Mouse (Mus musculus): ENCODE measurements around the gene Actn4.

DNA sequence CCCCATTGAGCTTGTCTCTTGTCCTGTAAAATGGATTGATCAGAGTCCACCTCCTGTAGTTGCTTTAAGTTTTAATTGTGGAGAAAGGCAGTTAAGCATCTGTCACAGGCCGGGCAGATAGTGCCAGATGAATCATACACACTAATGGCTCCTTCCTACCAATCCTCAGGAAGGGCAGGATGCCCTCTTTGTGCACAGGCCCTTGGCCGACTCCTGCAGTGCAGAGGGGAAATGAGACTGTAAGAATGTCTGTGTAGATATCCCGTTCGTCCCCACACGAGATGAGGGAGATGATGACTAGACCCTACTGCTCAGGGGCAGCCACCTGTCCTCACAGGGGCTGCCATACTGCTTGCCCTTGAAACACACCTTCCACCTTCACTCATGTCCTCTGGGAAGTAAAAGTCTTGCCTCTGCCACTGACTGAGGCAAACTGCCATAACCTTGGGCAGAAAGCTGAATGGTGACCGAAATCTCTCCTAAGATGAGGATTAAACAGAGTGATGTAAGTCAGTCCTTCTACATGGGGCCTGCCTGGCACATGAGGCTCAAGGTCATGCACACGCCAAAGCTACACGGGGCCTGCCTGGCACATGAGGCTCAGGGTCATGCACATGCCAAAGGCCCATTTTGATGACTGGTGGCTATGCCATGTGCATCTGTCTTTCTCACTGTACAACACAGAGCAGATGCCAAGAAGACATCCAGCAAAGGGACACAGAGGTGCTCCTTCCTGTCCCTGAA, 40.2 kb downstream of the Actn4 start:
- TF ChIP-seq POLR2A (IDR thresholded peaks at IDR 0.05; ENCODE audit: borderline replicate concordance, extremely low read depth, low read depth, low read length) (no peak), CTCF (IDR thresholded peaks at IDR 0.05; ENCODE audit: insufficient read depth, low read length) (no peak)
